Mouse (Mus musculus) urinary bladder, postnatal 0 days (tissue): ENCODE measurements around the gene Myl6b. TPM values are rescaled to one million over a fixed set of nuclear protein-coding genes. Genes with fewer than 3 reads are reported as not detected.

Experiments
- microRNA-seq: library from miRNA; unstranded; fragments of <30 nt; microRNA quantifications from one replicate; pipeline ENCODE4, GENCODE M21; 2016
- polyA plus RNA-seq: library from polyadenylated mRNA; unstranded; fragments of >200 nt; fragmentation: Nextera tagmentation; extraction: Ambion mirVana; gene quantifications from 2 replicates; pipeline ENCODE4 v1.2.1, GENCODE M21; 2015

Myl6b gene
- 3.1 and 3.2 TPM in 2 replicates for polyA plus RNA-seq

GRCm38 (mm10) chr10:128498590-128498989, at the start of gene Myl6b:
TSS of gene Myl6b (minus strand) at chr10:128498685.

GRCm38 (mm10) chr10:128547361-128548032, 49.0 kb upstream of the Myl6b start, which contains the start of gene Zc3h10:
TSS of gene Zc3h10 (minus strand) at chr10:128547774.

GRCm38 (mm10) chr10:128525671-128526308, 27.3 kb upstream of the Myl6b start, which contains the start of gene Esyt1:
TSS of gene Esyt1 (minus strand) at chr10:128525871.

GRCm38 (mm10) chr10:128493695-128494666, 4.5 kb downstream of the Myl6b start, which contains the start of gene Myl6:
TSS of gene Myl6 (minus strand) at chr10:128494145.

GRCm38 (mm10) chr10:128458719-128459408, 39.6 kb downstream of the Myl6b start, which contains the start of gene Smarcc2:
TSS of gene Smarcc2 (plus strand) at chr10:128459248.

Small RNA genes lying within 50 kb of the gene (microRNA-seq; reads per million reads assigned to microRNA genes)
- gene Mir6916 (not detected), gene Mir8105 (not detected)

Other genes starting within 250 kb of the Myl6b start
- 0.12 TPM in 1 of 2 replicates, not detected in the other for gene Apon, start 244.6 kb downstream of the Myl6b start, polyA plus RNA-seq
- gene Apof, start 230.0 kb downstream of the Myl6b start, polyA plus RNA-seq: 0.46 and 1.4 TPM in 2 replicates
- 10.9 and 12.7 TPM in 2 replicates for gene Stat2, start 228.1 kb downstream of the Myl6b start, polyA plus RNA-seq
- gene Il23a, start 199.9 kb downstream of the Myl6b start, polyA plus RNA-seq: not detected in 2 replicates
- gene Pan2, start 195.3 kb downstream of the Myl6b start, polyA plus RNA-seq: 11.6 and 12.1 TPM in 2 replicates
- 170 and 182 TPM in 2 replicates for gene Cnpy2, start 176.2 kb downstream of the Myl6b start, polyA plus RNA-seq
- gene Cs, start 161.0 kb downstream of the Myl6b start, polyA plus RNA-seq: 150 and 164 TPM in 2 replicates
- 16.9 TPM in 2 replicates for gene Coq10a, start 129.7 kb downstream of the Myl6b start, polyA plus RNA-seq
- gene Ankrd52, start 121.6 kb downstream of the Myl6b start, polyA plus RNA-seq: 6.7 and 7.2 TPM in 2 replicates
- 0.06 TPM in 1 of 2 replicates, not detected in the other for gene Slc39a5, start 97.5 kb downstream of the Myl6b start, polyA plus RNA-seq
- gene Nabp2, start 87.2 kb downstream of the Myl6b start, polyA plus RNA-seq: 51.6 and 55.2 TPM in 2 replicates
- gene Rnf41, start 87.0 kb downstream of the Myl6b start, polyA plus RNA-seq: 26.1 and 26.5 TPM in 2 replicates
- gene Smarcc2, start 39.4 kb downstream of the Myl6b start, polyA plus RNA-seq: 25.9 and 32.1 TPM in 2 replicates
- gene Myl6, start 4.5 kb downstream of the Myl6b start, polyA plus RNA-seq: 9,114 and 9,500 TPM in 2 replicates
- gene Esyt1, start 27.2 kb upstream of the Myl6b start, polyA plus RNA-seq: 35.3 and 39.3 TPM in 2 replicates
- gene Zc3h10, start 49.1 kb upstream of the Myl6b start, polyA plus RNA-seq: 6.9 and 8.0 TPM in 2 replicates
- gene Rpl41, start 50.6 kb upstream of the Myl6b start, polyA plus RNA-seq: 3,278 and 3,571 TPM in 2 replicates
- gene Pa2g4, start 67.3 kb upstream of the Myl6b start, polyA plus RNA-seq: 97.3 and 100 TPM in 2 replicates
- 6.5 and 7.6 TPM in 2 replicates for gene Erbb3, start 91.0 kb upstream of the Myl6b start, polyA plus RNA-seq
- 632 and 654 TPM in 2 replicates for gene Rps26, start 128.1 kb upstream of the Myl6b start, polyA plus RNA-seq
- 1.4 and 2.5 TPM in 2 replicates for gene Ikzf4, start 147.3 kb upstream of the Myl6b start, polyA plus RNA-seq
- gene Suox, start 175.4 kb upstream of the Myl6b start, polyA plus RNA-seq: 17.7 and 18.5 TPM in 2 replicates
- gene Rab5b, start 197.6 kb upstream of the Myl6b start, polyA plus RNA-seq: 64.6 and 72.6 TPM in 2 replicates
- gene Pmel, start 205.5 kb upstream of the Myl6b start, polyA plus RNA-seq: 1.1 and 1.2 TPM in 2 replicates
- gene Cdk2, start 206.3 kb upstream of the Myl6b start, polyA plus RNA-seq: 29.6 and 35.8 TPM in 2 replicates
- 18.1 and 19.7 TPM in 2 replicates for gene Dgka, start 246.2 kb upstream of the Myl6b start, polyA plus RNA-seq
- 21.9 and 23.7 TPM in 2 replicates for gene Pym1, start 249.2 kb upstream of the Myl6b start, polyA plus RNA-seq